Mouse (Mus musculus) layer of hippocampus, adult 11-12 months (tissue): Measurements from ENCODE around the gene Napsa.

Source experiments
- DNase-seq: peaks from one replicate; pipeline ENCODE4 v3.0.0; 2022; ENCODE audit warnings: low spot score

Napsa gene

GRCm38 (mm10) chr7:44596996-44597538 is 24.9 kb downstream of the Napsa start:
- no peak for DNase-seq

DNA sequence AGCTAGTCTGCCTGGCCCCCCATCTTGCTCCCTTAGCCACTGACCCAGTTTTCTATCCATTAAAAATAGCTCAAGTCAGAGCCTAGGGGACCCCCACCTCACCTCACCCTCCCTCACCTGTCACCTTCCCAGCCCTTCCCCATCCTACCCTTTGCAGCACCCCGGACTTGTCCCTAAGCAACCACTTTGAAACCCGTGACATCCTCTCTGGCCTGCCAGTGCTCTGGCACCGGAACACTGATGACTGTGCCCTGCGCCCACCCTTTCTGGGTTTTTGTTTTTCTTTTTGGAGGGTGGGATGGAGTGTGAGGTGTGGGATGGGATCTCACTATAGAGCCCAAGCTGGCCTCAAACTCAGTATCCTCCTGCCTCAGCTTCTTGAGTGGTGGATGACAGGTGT is 25.5 kb downstream of the Napsa start:
- no peak for DNase-seq

DNA sequence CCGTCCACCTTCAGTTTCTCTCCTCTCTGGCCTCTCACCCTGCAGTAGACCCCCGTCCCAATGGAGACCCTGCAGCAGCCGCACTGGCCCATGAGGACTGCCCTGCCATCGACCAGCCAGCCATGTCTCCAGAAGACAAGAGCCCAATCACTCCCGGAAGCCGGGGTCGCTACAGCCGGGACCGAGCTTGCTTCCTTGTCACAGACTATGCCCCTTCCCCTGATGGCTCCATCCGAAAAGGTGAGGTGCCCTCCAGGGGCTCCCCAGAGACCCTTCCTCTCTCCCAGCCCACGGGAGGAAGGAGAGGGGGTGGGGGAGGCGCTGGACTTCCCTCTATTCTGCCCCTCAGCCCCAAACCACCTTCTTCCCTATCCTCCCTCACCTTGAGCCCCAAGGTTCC is 26.2 kb downstream of the Napsa start:
- no peak for DNase-seq

- no peak for DNase-seq
Observed at GRCm38 (mm10) chr7:44600691-44601262, 28.6 kb downstream of the Napsa start.

DNA sequence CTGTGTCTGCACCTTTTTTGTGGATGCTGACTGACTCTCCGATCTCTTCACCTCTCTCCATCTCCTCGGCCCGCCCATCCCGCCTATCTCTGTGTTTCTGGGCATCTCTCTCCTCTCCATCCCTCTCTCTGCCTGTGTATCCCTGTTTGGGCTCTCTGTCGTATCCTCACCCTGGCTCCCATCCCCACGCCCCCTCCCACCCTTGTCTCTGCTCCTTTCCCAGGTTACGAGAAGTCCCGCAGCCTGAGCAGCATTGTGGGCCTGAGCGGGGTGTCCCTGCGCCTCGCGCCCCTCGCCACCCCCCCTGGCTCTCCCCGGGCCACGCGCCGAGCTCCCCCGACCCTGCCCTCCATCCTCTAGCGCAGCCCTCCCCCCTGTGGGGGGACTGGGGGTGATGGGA is 29.5 kb downstream of the Napsa start:
- DNase-seq = no peak

DNA sequence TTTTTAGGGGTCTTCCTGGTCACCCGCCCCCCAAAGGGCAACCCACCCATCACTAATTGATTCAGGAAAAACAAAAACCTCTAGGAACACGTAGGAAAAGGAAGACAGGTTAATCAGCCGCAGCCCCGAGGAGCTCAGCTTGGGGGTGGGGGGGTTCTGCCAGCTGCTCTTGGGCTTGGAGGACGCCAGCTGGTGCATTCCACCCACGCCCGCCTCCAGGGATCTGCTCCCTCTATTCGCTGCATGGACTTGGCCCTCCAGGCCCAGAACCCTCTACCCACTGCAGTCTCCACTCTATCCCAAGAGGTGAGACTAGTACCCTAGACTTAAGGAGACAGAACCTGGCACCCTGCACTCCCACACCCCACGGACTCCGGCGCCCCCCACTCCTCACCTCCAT is 30.3 kb downstream of the Napsa start:
- DNase-seq = peak; percentile 86

DNA sequence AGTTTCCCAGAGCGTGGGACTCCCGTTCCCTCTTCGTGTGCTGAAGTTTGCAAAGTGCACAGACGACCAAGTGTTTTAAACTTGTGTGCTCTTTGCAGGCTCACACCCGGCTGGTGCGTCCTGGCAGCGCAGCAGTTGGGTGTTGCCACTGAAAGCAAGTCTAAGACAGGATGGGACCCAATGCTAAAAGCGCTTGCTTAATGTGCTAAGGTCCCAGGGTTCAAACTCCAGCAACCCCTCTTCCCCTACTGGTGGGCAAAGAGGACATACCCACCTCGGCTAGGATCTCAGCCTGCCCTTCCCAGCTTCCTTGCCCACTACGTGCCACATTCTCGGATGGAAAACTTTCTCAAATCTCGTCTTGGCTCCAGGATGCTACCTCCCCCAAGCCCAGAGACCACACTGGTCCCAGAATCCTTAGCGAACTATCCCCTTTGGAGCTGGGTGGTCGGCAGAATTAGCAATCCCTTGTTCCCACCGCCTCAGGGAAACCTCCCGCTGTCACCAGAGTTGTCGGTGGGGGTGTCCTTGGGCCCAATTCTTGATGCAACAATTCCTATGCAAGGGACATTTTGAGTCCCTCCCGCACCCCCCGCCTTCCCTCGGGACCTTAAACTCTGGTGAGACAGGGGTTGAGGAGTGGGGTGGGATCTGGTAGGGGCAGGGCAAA is 31.1 kb downstream of the Napsa start:
- no peak for DNase-seq

- peak; percentile 58 for DNase-seq
Observed at GRCm38 (mm10) chr7:44604139-44604606, 32.0 kb downstream of the Napsa start.

DNA sequence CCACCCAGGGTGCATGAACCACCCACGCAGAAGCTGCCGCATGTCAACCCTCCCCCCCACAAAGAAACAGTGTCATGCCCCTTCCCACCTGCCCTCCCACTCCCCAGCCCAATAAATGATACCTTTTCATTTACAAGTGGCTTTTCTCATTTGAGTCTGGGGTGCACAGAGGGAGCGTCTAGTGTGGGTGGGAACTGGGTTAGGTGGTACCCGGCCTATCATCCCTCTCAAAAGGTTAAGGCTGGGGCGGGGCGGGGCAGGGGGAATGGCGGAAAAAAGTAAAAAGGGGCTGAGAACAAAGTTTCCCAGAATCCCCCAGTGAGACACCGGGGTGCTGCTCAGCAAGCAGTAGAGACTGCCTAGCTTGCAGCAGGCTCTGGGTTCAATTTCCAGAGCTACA is 32.4 kb downstream of the Napsa start:
- DNase-seq = no peak

DNA sequence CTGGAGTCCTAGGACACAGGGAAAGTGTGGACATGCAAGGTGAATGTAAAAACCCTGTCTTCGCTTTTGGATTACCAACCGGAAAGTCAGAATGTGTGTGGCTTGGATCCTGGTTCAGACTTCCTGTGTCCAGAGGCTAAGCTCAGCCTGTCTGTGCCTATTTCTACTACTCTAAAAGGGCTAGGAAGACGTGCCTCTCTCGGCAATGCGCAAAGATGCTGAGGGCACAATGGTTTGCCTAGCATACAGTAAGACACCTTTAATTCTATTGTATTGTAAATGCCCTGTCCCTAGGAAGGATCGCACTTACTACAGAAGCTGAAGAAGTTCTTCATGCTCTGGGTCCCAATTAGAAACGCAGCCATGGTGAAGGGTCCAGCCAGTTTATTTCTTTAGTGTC is 33.3 kb downstream of the Napsa start:
- no peak for DNase-seq

DNA sequence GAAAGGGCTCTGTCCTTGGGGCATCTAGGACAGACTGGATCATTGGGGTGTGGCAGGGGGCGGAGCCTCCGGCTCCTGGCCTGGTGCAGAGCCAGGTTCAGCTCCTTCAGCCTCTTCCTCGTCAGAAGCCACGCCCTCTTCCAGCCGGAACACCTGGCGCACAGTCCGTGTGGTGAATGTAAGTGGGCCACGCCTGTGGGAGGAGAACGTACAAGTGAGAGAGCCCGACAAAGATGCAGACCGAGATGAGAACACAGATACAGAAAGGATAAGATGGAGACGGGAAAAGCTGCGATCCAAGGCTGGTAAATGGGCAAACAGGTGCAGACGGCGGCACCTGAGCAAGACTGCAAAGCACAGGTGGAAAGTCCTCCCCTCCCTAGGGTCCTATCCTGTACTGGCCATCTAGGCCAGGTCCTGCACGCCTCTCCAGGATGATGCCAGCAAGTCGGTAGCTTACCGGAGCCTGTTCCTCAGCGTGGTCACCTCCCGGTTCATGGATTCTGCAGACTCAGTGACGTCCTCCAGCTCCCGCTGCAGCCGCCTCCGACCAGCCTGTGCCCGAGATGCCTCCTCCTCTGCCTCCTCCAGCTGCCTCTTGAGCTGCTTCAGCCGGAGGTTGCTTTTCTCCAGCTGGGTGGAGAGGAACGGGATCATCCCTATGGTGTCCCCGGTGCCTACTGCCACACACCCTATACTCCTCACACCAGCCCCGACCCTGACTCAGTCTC is 34.2 kb downstream of the Napsa start:
- DNase-seq = no peak

GRCm38 (mm10) chr7:44612192-44612591 is 40.0 kb downstream of the Napsa start:
- DNase-seq = no peak

GRCm38 (mm10) chr7:44614041-44614688 is 42.0 kb downstream of the Napsa start:
- no peak for DNase-seq

DNA sequence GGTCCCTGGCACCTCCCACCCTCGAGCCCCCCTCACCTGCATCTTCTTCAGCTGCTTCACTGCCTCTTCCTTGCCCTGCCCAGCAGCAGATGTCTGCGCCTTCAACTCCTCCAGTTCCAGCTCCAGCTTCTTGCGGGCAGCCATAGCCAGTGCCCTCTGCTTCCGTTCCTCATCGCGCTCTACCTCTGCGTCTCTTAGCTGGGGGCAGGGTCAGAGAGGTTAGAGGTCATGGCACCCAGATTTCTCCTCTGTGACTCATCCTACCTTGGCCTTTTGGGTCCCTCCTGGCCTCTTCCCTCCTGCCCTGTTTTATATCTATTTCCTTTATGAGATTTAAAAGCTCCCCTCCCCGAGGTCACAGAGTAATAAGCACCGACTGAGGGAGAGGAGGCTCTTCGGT is 43.1 kb downstream of the Napsa start:
- no peak for DNase-seq

DNA sequence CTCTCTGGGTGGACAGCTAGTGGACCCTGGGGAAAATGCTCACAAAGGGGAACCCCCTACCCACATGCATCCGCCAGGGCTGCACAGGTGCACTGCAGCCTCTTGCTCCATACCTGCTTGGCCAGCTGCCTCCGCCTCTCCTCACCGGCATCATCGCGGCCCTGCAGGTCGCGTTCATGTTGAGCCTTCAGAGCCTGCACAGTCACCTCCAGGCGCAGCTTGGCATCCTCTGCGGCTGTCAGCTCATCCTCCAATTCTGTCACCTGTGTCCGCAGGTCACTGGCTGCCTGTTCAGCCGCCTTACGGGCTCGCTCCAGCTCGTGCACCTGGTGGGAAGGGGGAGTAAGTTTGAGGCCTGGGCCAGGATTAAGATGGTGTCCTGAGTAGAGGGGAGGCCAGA is 43.8 kb downstream of the Napsa start:
- DNase-seq = no peak

DNA sequence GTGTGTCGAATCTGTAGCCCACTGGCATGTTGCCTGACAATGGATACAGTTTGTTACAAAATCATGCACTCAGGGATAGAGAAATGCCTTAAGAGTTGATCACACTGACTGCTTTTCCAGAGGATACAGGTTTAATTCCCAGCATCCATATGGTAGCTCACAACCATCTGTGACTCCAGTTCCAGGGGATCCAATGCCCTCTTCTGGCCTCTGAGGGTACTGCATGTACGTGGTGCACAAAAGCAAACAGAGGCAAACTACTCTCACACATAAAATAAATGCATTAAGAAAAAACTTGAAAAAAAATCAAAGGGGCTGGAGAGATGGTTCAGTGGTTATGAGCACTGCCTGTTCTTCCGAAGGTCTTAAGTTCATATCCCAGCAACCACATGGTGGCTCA is 44.9 kb downstream of the Napsa start:
- DNase-seq = no peak

DNA sequence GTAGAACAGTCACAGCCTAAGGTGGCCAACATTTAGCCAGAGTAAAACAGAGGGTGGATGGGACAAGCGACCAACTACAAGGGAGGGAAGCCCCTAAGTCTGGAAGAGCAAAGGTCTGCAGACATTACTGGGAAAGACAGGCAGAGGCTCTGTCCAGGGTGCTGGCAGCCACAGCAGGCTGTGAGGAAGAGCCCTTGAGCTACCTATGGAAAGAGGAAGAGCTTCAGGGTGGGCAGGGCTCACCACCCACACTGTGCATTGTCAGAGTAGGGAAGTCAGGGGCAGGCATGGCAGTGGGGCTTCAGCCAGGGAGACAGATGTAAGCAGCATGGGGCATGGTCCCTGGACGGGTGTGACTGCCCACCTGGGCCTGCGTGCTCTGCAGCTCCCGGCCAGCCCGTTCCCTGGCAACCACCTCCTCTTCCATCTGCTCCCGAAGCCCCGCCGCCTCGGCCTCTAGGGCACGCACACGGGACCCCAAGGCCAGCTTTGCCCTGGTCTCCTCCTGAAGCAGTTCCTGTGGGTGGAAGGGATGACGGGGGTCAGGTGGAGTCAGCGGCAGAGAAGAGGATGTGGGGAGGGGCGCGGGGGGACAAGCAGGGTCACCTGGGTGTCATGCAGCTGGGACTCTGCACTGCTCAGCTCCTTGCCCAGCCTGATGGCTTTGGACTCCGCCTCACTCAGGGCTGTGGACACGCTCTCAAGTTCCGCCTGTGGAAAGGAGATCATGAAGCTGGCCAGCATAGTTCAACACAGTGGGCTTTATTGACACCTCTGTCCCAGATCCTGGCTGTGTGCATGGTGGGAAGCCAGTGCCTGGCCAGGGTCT is 51.7 kb downstream of the Napsa start:
- DNase-seq = no peak

DNA sequence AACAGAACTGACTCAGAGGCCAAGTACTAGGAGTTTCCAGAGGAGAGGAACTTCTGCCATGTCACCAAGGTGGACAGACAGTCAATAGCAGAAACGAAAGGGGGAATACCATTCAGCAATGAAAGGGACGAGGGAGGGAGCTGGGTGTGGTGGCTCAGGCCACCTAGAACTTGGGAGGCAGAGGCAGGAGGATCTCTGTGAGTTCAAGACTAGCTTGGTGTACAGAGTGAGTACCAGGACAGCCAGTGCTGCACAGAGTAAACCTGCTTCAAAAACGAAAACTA is 52.3 kb downstream of the Napsa start:
- no peak for DNase-seq

- no peak for DNase-seq
Observed at GRCm38 (mm10) chr7:44624828-44625227, 52.6 kb downstream of the Napsa start.

DNA sequence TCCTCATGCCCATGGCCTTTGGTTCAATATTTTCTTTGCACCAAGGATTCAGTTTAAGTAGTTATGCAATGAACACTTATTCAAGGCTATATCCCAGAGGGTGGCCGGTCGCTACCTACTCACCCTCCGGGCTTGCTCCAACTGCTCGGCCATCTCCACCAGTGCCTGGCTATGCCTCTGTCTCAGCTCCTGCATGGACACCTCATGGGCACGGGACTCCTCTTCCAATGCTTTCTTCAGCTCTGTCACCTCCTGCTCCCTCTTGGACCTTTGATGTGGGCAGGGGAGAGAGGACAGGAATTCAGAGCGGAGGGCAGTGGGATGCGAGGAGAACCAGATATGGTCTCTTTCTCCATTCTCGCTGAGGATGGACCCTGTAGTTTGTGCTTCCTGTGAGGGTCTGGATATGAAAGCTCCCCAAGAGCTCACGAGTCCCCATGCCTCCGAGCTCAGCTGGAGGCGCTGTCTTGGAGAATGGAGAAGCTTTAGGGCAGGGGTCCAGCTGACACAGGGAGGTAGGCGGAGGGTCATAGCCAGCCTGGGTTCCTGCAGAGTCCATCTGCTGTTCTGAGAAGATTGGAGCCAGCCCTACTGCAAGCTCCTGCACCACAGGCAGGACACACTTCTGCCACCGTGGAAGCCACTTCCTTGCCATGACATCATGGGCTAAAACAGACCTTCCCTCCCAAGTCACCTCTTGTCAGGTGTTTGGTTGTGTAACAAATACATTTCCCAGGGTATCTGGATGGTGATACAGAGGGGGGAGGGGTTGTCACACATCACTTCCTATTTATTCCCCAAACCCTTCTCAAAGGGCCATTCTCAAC is 53.3 kb downstream of the Napsa start:
- DNase-seq = no peak

DNA sequence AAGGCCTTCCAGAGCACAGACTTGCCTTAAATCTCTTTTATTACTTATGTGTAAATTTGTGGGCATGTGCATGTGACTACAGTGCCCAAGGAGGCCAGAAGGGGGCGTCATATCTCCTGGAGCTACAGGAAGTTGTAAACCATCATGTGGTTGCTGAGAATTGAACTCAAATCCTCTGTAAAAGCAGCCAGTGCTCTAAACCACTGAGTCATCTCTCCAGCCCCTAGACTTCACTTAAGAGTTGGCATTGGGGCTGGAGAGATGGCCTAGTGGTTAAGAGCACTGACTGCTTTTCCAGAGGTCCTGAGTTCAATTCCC is 53.8 kb downstream of the Napsa start:
- DNase-seq = no peak
